Mouse (Mus musculus): ENCODE measurements around the gene Pafah2. TPM values are rescaled to one million over a fixed set of nuclear protein-coding genes. Genes with fewer than 3 reads are reported as not detected.
"Not testable (repeated sequence)": the region's sequence is repeated elsewhere in the genome, so short reads cannot be mapped to it uniquely, and the experiment has no call there.

Pafah2 gene
- polyA plus RNA-seq, 1 experiment from 2014 or later, result 10.2 TPM

DNA sequence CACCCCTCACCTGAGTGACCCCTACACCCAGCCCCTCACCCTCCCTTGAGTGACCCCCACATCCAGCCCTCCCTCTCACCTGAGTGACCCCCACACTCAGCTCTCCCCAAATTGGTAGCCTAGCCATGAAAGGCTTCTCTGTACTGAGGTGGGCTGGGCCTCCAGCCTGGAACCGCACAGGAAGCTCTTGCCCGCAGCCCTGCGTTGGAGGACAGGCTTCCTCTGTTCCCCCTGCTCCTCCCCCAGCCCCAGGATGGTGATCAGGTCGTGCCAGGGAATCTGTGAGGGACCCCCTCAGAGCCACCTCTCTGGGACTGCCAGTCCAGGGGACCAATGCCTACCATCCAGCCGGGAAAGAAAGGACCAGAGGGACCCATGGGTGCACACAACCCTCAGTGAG lies 30.8 kb upstream of the Pafah2 start:
- DNase-seq (ENCODE audit: low spot score), result no peak
- no peak for ATAC-seq (ENCODE audit: low FRiP score)
- H3K4me1 ChIP-seq (replicated peaks; ENCODE audit: control insufficient read depth, insufficient read depth, low read length), result no peaks in the 10 kb centered on the region
- H3K27me3 ChIP-seq (ENCODE audit: control insufficient read depth, insufficient read depth, low read length), result peaks cover 11% of the 10 kb centered on the region
- H3K36me3 ChIP-seq (ENCODE audit: control insufficient read depth, insufficient read depth, low read length), result no peaks in the 10 kb centered on the region
- H3K9me3 ChIP-seq (ENCODE audit: control insufficient read depth, low read length), result no peaks in the 10 kb centered on the region
- H3K27ac ChIP-seq (ENCODE audit: low read depth, low read length), result no peak overlapping the region
- H3K4me2 ChIP-seq (replicated peaks; ENCODE audit: low read depth, low read length), result no peak overlapping the region
- H3K4me3 ChIP-seq (ENCODE audit: low read depth, low read length), result no peak overlapping the region
- no peak overlapping the region for H3K9ac ChIP-seq (ENCODE audit: low read depth, low read length)
- 49% methylated on average over 5 of the region's 5 CpGs for WGBS

DNA sequence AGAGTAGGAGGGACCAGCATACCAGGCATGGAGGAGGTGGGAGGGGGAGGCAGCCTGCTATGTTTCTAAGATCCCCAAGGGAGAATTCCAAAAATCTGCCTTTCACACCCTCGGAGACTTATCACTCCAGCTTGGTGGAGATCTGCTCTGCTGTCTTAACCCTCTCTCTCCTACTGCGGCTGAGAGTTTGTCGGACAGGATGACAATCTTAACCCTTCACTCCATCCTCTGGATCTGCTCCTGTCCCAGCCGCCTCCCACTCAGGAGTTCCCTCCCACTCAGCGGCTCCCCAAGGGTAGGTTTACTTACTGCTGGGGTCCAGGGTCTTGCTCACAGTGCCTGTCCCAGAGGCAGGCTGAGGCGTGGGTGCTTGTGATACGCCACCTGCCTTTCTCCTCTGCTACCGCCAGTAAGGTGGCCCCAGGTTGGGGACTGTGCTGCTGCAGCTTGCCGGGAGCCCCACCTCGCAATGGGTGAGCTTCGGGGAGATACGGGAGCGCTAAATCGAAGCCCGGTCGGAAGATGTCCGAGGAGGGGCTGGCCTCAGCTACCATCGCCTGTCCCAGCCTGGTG lies 25.4 kb upstream of the Pafah2 start:
- H3K4me3 ChIP-seq (ENCODE audit: low read depth, low read length), result peak overlapping the region; percentile 18

DNA sequence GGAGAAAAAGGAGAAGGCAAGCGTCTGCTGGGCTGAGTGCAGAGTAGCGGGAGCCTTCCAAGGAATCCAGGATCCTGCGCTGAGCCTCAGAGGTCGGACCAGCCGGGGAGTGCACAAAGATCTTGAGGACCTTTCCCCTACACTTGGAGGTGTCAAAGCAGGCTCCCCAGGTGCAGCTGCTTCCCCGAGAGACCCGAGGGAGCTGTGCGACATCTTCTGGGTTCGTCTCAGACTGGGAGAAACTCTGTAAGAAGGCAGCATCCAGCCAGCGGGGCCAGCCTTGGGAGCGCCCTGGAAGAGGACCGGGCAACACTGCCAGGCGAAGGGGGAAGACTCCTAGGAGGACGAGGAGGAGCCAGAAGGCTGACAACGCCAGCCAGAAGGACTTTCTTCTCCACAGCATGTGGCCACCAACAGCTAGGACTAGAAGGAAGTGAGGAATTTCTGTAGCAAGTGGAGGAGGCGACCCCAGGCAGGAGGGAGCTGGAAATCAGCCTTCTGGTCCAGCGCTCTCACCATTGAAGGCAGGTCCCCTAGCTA lies 24.7 kb upstream of the Pafah2 start:
- no peaks in the 10 kb centered on the region for H3K9me3 ChIP-seq (ENCODE audit: control insufficient read depth, low read length)
- WGBS, result under 1% methylated on average over 17 of the region's 17 CpGs
- peaks cover 30% of the 10 kb centered on the region for H3K27me3 ChIP-seq (ENCODE audit: control insufficient read depth, insufficient read depth, low read length)
- H3K36me3 ChIP-seq (ENCODE audit: control insufficient read depth, insufficient read depth, low read length), result no peaks in the 10 kb centered on the region
- H3K9ac ChIP-seq (ENCODE audit: low read depth, low read length), result no peak overlapping the region
- H3K4me1 ChIP-seq (replicated peaks; ENCODE audit: control insufficient read depth, insufficient read depth, low read length), result peaks cover 9% of the 10 kb centered on the region
- peak; percentile 38 for DNase-seq (ENCODE audit: low spot score)
- H3K27ac ChIP-seq (ENCODE audit: low read depth, low read length), result no peak overlapping the region
- peak overlapping the region; percentile 79 for H3K4me2 ChIP-seq (replicated peaks; ENCODE audit: low read depth, low read length)
- ATAC-seq (ENCODE audit: low FRiP score), result no peak
- peak overlapping the region; percentile 33 for H3K4me3 ChIP-seq (ENCODE audit: low read depth, low read length)

More for the DNA sequence above, 25.4 kb upstream of the Pafah2 start:
- H3K4me2 ChIP-seq (replicated peaks; ENCODE audit: low read depth, low read length), result peak overlapping the region; percentile 79
- no peaks in the 10 kb centered on the region for H3K36me3 ChIP-seq (ENCODE audit: control insufficient read depth, insufficient read depth, low read length)
- H3K4me1 ChIP-seq (replicated peaks; ENCODE audit: control insufficient read depth, insufficient read depth, low read length), result peaks cover 9% of the 10 kb centered on the region
- peaks cover 30% of the 10 kb centered on the region for H3K27me3 ChIP-seq (ENCODE audit: control insufficient read depth, insufficient read depth, low read length)
- no peaks in the 10 kb centered on the region for H3K9me3 ChIP-seq (ENCODE audit: control insufficient read depth, low read length)
- H3K9ac ChIP-seq (ENCODE audit: low read depth, low read length), result no peak overlapping the region
- 1% methylated on average over 18 of the region's 18 CpGs for WGBS
- no peak overlapping the region for H3K27ac ChIP-seq (ENCODE audit: low read depth, low read length)
- ATAC-seq (ENCODE audit: low FRiP score), result no peak
- peak; percentile 21 for DNase-seq (ENCODE audit: low spot score)

DNA sequence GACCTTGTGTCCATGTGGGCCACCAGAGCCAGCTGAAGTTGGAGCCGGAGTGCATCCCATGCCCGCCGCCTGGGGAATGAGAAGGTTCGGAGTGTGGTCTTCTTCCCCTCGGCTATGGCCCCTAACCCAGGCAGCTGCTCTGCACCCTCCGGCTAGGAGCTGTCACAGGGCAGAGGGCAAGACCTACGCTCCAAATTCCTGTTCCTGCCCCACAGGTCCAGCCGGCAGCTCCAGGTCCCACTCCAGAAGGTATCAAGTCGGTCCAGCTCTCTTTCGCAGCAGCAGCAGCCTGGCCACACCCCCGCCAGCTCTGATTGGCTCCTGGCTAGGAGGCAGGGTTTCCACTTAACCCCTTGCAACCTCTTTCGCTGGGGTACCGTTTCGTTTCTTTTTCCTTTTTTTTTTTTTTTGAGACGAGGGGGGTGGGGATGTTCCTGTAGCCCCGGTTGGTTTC lies 23.8 kb upstream of the Pafah2 start:
- DNase-seq (ENCODE audit: low spot score), result peak; percentile 75
- Histone ChIP-seq H3K9ac (ENCODE audit: low read depth, low read length) (no peak overlapping the region), H3K4me1 (replicated peaks; ENCODE audit: control insufficient read depth, insufficient read depth, low read length) (peaks cover 9% of the 10 kb centered on the region), H3K27me3 (ENCODE audit: control insufficient read depth, insufficient read depth, low read length) (peaks cover 30% of the 10 kb centered on the region), H3K4me2 (replicated peaks; ENCODE audit: low read depth, low read length) (peak overlapping the region; percentile 79), H3K27ac (ENCODE audit: low read depth, low read length) (no peak overlapping the region), H3K36me3 (ENCODE audit: control insufficient read depth, insufficient read depth, low read length) (no peaks in the 10 kb centered on the region), H3K4me3 (ENCODE audit: low read depth, low read length) (peak overlapping the region; percentile 33), H3K9me3 (ENCODE audit: control insufficient read depth, low read length) (no peaks in the 10 kb centered on the region)
- WGBS, result 0% methylated on average over 16 of the region's 16 CpGs
- 0 out of 2 replicates have a peak, but pooled peaks have one; percentile 25 for ATAC-seq (ENCODE audit: low FRiP score)

DNA sequence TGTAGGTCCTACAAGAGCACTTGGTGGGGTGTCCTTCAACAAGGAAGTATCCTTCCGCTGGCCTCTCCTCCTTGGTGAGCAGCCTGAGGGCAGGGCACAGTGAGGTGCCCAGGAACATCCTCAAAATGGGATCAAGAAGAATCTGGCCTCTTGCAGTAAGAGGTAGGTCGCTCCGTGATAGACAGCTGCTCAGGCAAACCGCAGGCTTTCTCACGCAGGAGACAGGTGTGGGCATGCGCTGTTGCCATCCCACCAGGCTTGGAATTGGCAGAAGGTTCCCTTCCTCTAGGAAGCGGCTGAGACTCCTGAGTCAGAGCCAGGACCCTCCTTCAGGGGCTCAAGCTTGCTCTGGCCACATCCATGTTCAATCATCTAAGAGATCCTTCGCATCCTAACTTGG lies 22.8 kb upstream of the Pafah2 start:
- Histone ChIP-seq H3K4me3 (ENCODE audit: low read depth, low read length) (no peak overlapping the region), H3K36me3 (ENCODE audit: control insufficient read depth, insufficient read depth, low read length) (no peaks in the 10 kb centered on the region), H3K4me1 (replicated peaks; ENCODE audit: control insufficient read depth, insufficient read depth, low read length) (peaks cover 9% of the 10 kb centered on the region), H3K27ac (ENCODE audit: low read depth, low read length) (no peak overlapping the region), H3K9me3 (ENCODE audit: control insufficient read depth, low read length) (no peaks in the 10 kb centered on the region), H3K27me3 (ENCODE audit: control insufficient read depth, insufficient read depth, low read length) (peaks cover 30% of the 10 kb centered on the region), H3K4me2 (replicated peaks; ENCODE audit: low read depth, low read length) (no peak overlapping the region), H3K9ac (ENCODE audit: low read depth, low read length) (no peak overlapping the region)
- 74% methylated on average over 8 of the region's 8 CpGs for WGBS
- ATAC-seq (ENCODE audit: low FRiP score), result no peak
- no peak for DNase-seq (ENCODE audit: low spot score)

DNA sequence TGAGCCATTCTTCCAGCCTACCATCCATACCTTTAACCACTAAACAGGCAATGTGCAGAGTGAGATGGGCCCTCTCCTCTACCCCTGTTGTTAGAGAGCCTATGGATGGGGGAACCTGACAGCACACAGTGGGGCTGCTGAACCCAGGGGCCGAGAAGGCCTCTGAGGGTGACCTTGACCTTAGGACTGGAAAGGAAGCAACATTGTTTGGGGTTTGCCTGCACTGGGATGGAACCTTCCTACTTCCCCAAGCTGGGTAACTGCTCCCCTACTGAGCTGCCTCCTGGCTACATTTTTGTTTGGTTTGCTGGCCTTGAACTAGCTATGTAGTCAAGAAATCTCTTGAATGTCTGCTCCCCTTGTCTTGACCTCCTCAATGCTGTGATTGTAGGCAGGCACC lies 21.8 kb upstream of the Pafah2 start:
- Histone ChIP-seq H3K4me3 (ENCODE audit: low read depth, low read length) (no peak overlapping the region), H3K9me3 (ENCODE audit: control insufficient read depth, low read length) (no peaks in the 10 kb centered on the region), H3K27me3 (ENCODE audit: control insufficient read depth, insufficient read depth, low read length) (peaks cover 29% of the 10 kb centered on the region), H3K4me2 (replicated peaks; ENCODE audit: low read depth, low read length) (no peak overlapping the region), H3K27ac (ENCODE audit: low read depth, low read length) (no peak overlapping the region), H3K4me1 (replicated peaks; ENCODE audit: control insufficient read depth, insufficient read depth, low read length) (peaks cover 9% of the 10 kb centered on the region), H3K36me3 (ENCODE audit: control insufficient read depth, insufficient read depth, low read length) (no peaks in the 10 kb centered on the region), H3K9ac (ENCODE audit: low read depth, low read length) (no peak overlapping the region)
- 27% methylated on average over 1 of the region's 1 CpGs for WGBS
- ATAC-seq (ENCODE audit: low FRiP score), result no peak
- DNase-seq (ENCODE audit: low spot score), result no peak

DNA sequence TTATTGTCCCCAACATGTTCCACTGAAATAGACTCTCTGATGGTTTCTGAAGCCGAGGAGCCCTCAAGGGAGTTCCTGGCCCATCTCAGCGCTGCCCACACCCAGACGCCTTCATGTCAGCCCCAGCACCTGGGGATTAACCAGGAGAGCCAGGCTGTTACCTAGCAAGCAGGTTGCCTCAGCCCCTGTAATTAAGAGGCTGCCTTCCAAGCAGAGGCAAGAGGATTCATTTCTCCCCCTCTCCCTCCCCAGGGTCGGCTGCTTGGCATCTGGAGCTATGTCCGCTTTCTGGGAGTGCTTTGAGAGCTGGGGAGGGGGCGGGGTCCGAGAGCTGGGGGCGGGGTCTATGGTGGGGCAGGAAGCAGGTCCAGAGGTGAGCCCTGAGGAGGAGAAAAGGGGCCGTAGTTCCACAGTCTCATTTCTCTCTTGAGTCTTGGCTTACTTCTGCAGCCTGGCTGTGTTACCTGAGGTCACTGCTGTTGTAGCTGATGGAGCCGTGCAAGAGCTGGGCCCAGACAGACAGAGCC lies 18.0 kb upstream of the Pafah2 start:
- H3K36me3 ChIP-seq (ENCODE audit: control insufficient read depth, insufficient read depth, low read length), result no peaks in the 10 kb centered on the region
- H3K27me3 ChIP-seq (ENCODE audit: control insufficient read depth, insufficient read depth, low read length), result no peaks in the 10 kb centered on the region
- ATAC-seq (ENCODE audit: low FRiP score), result no peak
- H3K4me1 ChIP-seq (replicated peaks; ENCODE audit: control insufficient read depth, insufficient read depth, low read length), result no peaks in the 10 kb centered on the region
- H3K9me3 ChIP-seq (ENCODE audit: control insufficient read depth, low read length), result no peaks in the 10 kb centered on the region
- no peak overlapping the region for H3K4me2 ChIP-seq (replicated peaks; ENCODE audit: low read depth, low read length)
- no peak overlapping the region for H3K4me3 ChIP-seq (ENCODE audit: low read depth, low read length)
- WGBS, result 41% methylated on average over 9 of the region's 10 CpGs
- no peak for DNase-seq (ENCODE audit: low spot score)
- H3K9ac ChIP-seq (ENCODE audit: low read depth, low read length), result no peak overlapping the region
- no peak overlapping the region for H3K27ac ChIP-seq (ENCODE audit: low read depth, low read length)

DNA sequence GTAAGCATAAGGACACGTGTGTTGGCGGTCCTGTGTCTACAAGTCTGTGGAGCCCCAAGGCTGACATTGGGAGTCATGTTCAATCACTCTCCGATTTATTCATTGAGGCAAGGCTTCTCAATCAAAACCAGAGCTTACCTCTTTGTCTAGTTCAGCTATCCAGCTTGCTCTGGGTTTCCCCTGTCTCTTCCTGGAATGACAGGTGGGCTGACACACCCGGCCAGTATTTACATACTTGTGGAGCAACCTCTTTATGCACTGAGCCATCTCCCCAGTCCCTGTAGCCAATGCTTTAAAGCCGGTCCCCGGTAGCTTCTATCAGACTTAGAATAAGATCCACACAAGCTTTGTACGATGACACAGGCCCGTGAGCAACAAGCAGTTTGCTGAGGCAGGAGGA lies 16.6 kb upstream of the Pafah2 start:
- no peak for DNase-seq (ENCODE audit: low spot score)
- Histone ChIP-seq H3K4me3 (ENCODE audit: low read depth, low read length) (no peak overlapping the region), H3K9me3 (ENCODE audit: control insufficient read depth, low read length) (no peaks in the 10 kb centered on the region), H3K27ac (ENCODE audit: low read depth, low read length) (no peak overlapping the region), H3K27me3 (ENCODE audit: control insufficient read depth, insufficient read depth, low read length) (no peaks in the 10 kb centered on the region), H3K4me1 (replicated peaks; ENCODE audit: control insufficient read depth, insufficient read depth, low read length) (no peaks in the 10 kb centered on the region), H3K36me3 (ENCODE audit: control insufficient read depth, insufficient read depth, low read length) (no peaks in the 10 kb centered on the region), H3K4me2 (replicated peaks; ENCODE audit: low read depth, low read length) (no peak overlapping the region), H3K9ac (ENCODE audit: low read depth, low read length) (no peak overlapping the region)
- no peak for ATAC-seq (ENCODE audit: low FRiP score)
- WGBS, result 86% methylated on average over 8 of the region's 8 CpGs

DNA sequence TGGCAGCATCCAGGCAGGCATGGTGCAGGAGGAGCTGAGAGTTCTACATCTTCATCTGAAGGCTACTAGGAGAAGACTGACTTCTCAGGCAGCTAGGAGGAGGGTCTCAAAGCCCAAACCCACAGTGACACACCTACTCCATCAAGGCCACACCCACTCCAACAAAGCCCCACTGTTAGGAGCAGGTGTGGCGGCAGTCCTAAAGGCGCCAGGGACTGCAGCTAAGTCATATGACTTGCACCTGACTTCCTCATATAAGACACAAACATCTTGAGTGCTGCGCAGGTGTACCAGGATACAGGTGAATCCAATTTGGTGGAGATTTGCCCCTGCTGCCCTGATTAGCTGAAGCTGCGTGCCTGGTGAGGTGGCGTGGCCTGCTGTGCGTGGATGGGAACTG lies 12.4 kb upstream of the Pafah2 start, which contains the start of gene Extl1:
TSS of gene Extl1 (minus strand) at position 101 of the 400 bp plus-strand sequence.
- DNase-seq (ENCODE audit: low spot score); ATAC-seq (ENCODE audit: low FRiP score); H3K9me3 ChIP-seq (ENCODE audit: control insufficient read depth, low read length); H3K36me3 ChIP-seq (ENCODE audit: control insufficient read depth, insufficient read depth, low read length); H3K9ac ChIP-seq (ENCODE audit: low read depth, low read length); H3K4me1 ChIP-seq (replicated peaks; ENCODE audit: control insufficient read depth, insufficient read depth, low read length); H3K27ac ChIP-seq (ENCODE audit: low read depth, low read length); H3K4me3 ChIP-seq (ENCODE audit: low read depth, low read length); H3K27me3 ChIP-seq (ENCODE audit: control insufficient read depth, insufficient read depth, low read length); H3K4me2 ChIP-seq (replicated peaks; ENCODE audit: low read depth, low read length): not testable (repeated sequence)
- 92% methylated on average over 2 of the region's 6 CpGs for WGBS
